Comparison of ENCODE assay signal across 13 mouse cellular contexts in the genomic region with DNA sequence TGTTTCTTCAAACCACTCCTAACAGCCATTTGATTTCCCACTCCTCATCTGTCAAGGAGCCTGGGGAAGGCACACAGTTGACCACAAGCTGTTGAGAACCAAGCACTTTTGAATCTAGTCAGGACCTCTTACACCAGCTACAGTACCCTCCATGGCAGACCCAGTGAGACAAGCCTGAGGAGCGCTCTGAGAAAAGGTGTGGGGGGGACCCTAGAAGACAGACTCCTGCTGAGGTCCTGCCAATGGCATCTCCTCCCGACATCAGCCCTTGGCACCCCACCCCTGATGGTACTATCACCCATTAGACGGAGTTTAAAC. TPM values are rescaled to one million over a fixed set of nuclear protein-coding genes. Genes with fewer than 3 reads are reported as not detected.
DNase-seq lines count a peak whose midpoint lies in the region; ATAC-seq and TF ChIP-seq lines count a peak whose summit lies in the region.
"Had no signal": no experiment of that assay in that cellular context is flagged by ENCODE, and none has a peak within 500 bp of the region (broad histone marks: within the 10 kb centered on the region; RNA-seq: fewer than 3 reads in every experiment).

No protein-coding gene starts in this region.

- H3K4me1 ChIP-seq in embryonic facial prominence, embryonic 12.5 days = peaks cover 13% of the 10 kb centered on the region
- H3K4me1 ChIP-seq in embryonic facial prominence, embryonic 10.5 days = peaks cover 4% of the 10 kb centered on the region
- peaks cover 37% of the 10 kb centered on the region for H3K4me1 ChIP-seq in kidney, adult 2 months (ENCODE audit: control insufficient read depth, insufficient read depth, low read length)
- peaks cover 9% of the 10 kb centered on the region for H3K4me1 ChIP-seq in lung, embryonic 14.5 days (ENCODE audit: insufficient read depth)
- peaks cover 14% of the 10 kb centered on the region for H3K4me1 ChIP-seq in small intestine, adult 2 months (ENCODE audit: control insufficient read depth, insufficient read depth, insufficient read length, low read length)
- H3K4me1 ChIP-seq: midbrain, embryonic 15.5 days; neural tube, embryonic 12.5 days had no signal

- TF ChIP-seq CTCF in kidney, adult 2 months (conservative IDR thresholded peaks at IDR 0.05; ENCODE audit: insufficient read depth, insufficient read length, low read depth, low read length) = no peak
- no peak for TF ChIP-seq CTCF in lung, embryonic 14.5 days (IDR thresholded peaks at IDR 0.05; ENCODE audit: low read depth)
- no peak for TF ChIP-seq CTCF in small intestine, adult 2 months (IDR thresholded peaks at IDR 0.05; ENCODE audit: extremely low read depth, insufficient read length, insufficient replicate concordance, low read depth, low read length)

- no peaks in the 10 kb centered on the region for H3K9me3 ChIP-seq in embryonic facial prominence, embryonic 12.5 days
- no peaks in the 10 kb centered on the region for H3K9me3 ChIP-seq in embryonic facial prominence, embryonic 10.5 days
- no peaks in the 10 kb centered on the region for H3K9me3 ChIP-seq in lung, embryonic 14.5 days (ENCODE audit: low read depth, low read length)
- H3K9me3 ChIP-seq: forebrain, embryonic 15.5 days; hindbrain, embryonic 13.5 days; midbrain, embryonic 15.5 days; neural tube, embryonic 12.5 days had no signal

- no peaks in the 10 kb centered on the region; the same call in 1 of the 2 replicates for H3K36me3 ChIP-seq in embryonic facial prominence, embryonic 12.5 days
- no peaks in the 10 kb centered on the region for H3K36me3 ChIP-seq in embryonic facial prominence, embryonic 10.5 days (replicated peaks)
- peaks cover 4% of the 10 kb centered on the region; the same call in 1 of the 2 replicates for H3K36me3 ChIP-seq in kidney, adult 2 months (ENCODE audit: control insufficient read depth, insufficient read depth, low read length)
- peaks cover 43% of the 10 kb centered on the region for H3K36me3 ChIP-seq in lung, embryonic 14.5 days (ENCODE audit: insufficient read depth)
- H3K36me3 ChIP-seq in small intestine, adult 2 months (ENCODE audit: control insufficient read depth, insufficient read depth, low read length) = peaks cover 58% of the 10 kb centered on the region

- ATAC-seq in embryonic facial prominence, embryonic 12.5 days (ENCODE audit: insufficient number of reproducible peaks, insufficient read depth, low FRiP score, low TSS enrichment) = no peak
- ATAC-seq in lung, embryonic 14.5 days (ENCODE audit: insufficient read depth) = no peak
- ATAC-seq: forebrain, embryonic 15.5 days; midbrain, embryonic 15.5 days had no signal

- H3K4me2 ChIP-seq in embryonic facial prominence, embryonic 12.5 days (replicated peaks) = no peak overlapping the region
- H3K4me2 ChIP-seq in lung, embryonic 14.5 days = no peak overlapping the region
- H3K4me2 ChIP-seq: forebrain, embryonic 15.5 days; hindbrain, embryonic 13.5 days; midbrain, embryonic 15.5 days; neural tube, embryonic 12.5 days had no signal

- 81% methylated on average over 3 of the region's 3 CpGs for WGBS in embryonic facial prominence, embryonic 12.5 days
- 90% methylated on average over 3 of the region's 3 CpGs for WGBS in embryonic facial prominence, embryonic 10.5 days
- 89% methylated on average over 3 of the region's 3 CpGs for WGBS in kidney, adult 2 months
- 98% methylated on average over 3 of the region's 3 CpGs for WGBS in lung, embryonic 14.5 days
- WGBS in small intestine, adult 2 months = 81% methylated on average over 3 of the region's 3 CpGs

- no peak overlapping the region for H3K9ac ChIP-seq in embryonic facial prominence, embryonic 12.5 days
- H3K9ac ChIP-seq in lung, embryonic 14.5 days = no peak overlapping the region
- H3K9ac ChIP-seq: forebrain, embryonic 15.5 days; hindbrain, embryonic 13.5 days; midbrain, embryonic 15.5 days; neural tube, embryonic 12.5 days had no signal

- no peaks in the 10 kb centered on the region for H3K27me3 ChIP-seq in embryonic facial prominence, embryonic 12.5 days
- no peaks in the 10 kb centered on the region for H3K27me3 ChIP-seq in embryonic facial prominence, embryonic 10.5 days (replicated peaks; ENCODE audit: low read depth, poor library complexity, severe bottlenecking)
- no peaks in the 10 kb centered on the region for H3K27me3 ChIP-seq in kidney, adult 2 months (replicated peaks; ENCODE audit: control insufficient read depth, insufficient read depth, low read length)
- no peaks in the 10 kb centered on the region for H3K27me3 ChIP-seq in lung, embryonic 14.5 days (ENCODE audit: insufficient read depth, low read length)
- no peaks in the 10 kb centered on the region for H3K27me3 ChIP-seq in small intestine, adult 2 months (ENCODE audit: control insufficient read depth, insufficient read depth, low read length)
- H3K27me3 ChIP-seq: forebrain, embryonic 15.5 days; hindbrain, embryonic 13.5 days; midbrain, embryonic 15.5 days; neural tube, embryonic 12.5 days had no signal

- no peak for DNase-seq in embryonic facial prominence, embryonic 10.5 days (ENCODE audit: low spot score)
- no peak for DNase-seq in kidney, adult 2 months
- DNase-seq in kidney, postnatal 36 days = no peak
- no peak for DNase-seq in lung, embryonic 14.5 days
- DNase-seq in lung, adult 18-20 months = no peak
- no peak for DNase-seq in ovary, adult 18-20 months (ENCODE audit: low spot score)
- DNase-seq: thymus, postnatal 14 days had no signal

- H3K27ac ChIP-seq in embryonic facial prominence, embryonic 12.5 days = peak overlapping the region; percentile 1; the same call in 1 of the 2 replicates
- no peak overlapping the region for H3K27ac ChIP-seq in embryonic facial prominence, embryonic 10.5 days (replicated peaks)
- peak overlapping the region; percentile 91 for H3K27ac ChIP-seq in kidney, adult 2 months (ENCODE audit: insufficient read depth, low read depth, low read length)
- H3K27ac ChIP-seq in lung, embryonic 14.5 days (ENCODE audit: low read depth) = peak overlapping the region; percentile 43; the same call in 1 of the 2 replicates
- peak overlapping the region; percentile 87 for H3K27ac ChIP-seq in small intestine, adult 2 months (ENCODE audit: insufficient read depth, low read depth, low read length)
- H3K27ac ChIP-seq: forebrain, embryonic 15.5 days; midbrain, embryonic 15.5 days; neural tube, embryonic 12.5 days had no signal

- no peak overlapping the region for H3K4me3 ChIP-seq in embryonic facial prominence, embryonic 12.5 days
- no peak overlapping the region for H3K4me3 ChIP-seq in embryonic facial prominence, embryonic 10.5 days
- no peak overlapping the region for H3K4me3 ChIP-seq in kidney, adult 2 months (ENCODE audit: insufficient read depth, low read depth, low read length)
- H3K4me3 ChIP-seq in lung, embryonic 14.5 days (ENCODE audit: low read depth, low read length) = no peak overlapping the region
- no peak overlapping the region for H3K4me3 ChIP-seq in small intestine, adult 2 months (ENCODE audit: low read depth, low read length)
- H3K4me3 ChIP-seq: forebrain, embryonic 15.5 days; hindbrain, embryonic 13.5 days; midbrain, embryonic 15.5 days; neural tube, embryonic 12.5 days had no signal

- no peak for TF ChIP-seq POLR2A in kidney, adult 2 months (IDR thresholded peaks at IDR 0.05; ENCODE audit: low read depth, low read length)
- TF ChIP-seq POLR2A in small intestine, adult 2 months (IDR thresholded peaks at IDR 0.05; ENCODE audit: low read depth, low read length) = no peak

RNA-seq across cellular contexts. Expression of gene Per2, which starts 22.1 kb away (rescaled TPM):
- 2.5 TPM in 2 replicates for polyA plus RNA-seq in embryonic facial prominence, embryonic 12.5 days (2016; fragmentation: Nextera tagmentation; extraction: Ambion mirVana)
- polyA plus RNA-seq in embryonic facial prominence, embryonic 10.5 days (2016; fragmentation: Nextera tagmentation; extraction: Ambion mirVana) = 1.3 and 2.0 TPM in 2 replicates
- 5.6 and 6.8 TPM in 2 replicates for polyA plus RNA-seq in kidney, adult 2 months (2012; rRNA removed)
- polyA plus RNA-seq in lung, embryonic 14.5 days (2014; fragmentation: Nextera tagmentation; extraction: Ambion mirVana) = 6.6 and 8.3 TPM in 2 replicates
- polyA plus RNA-seq in small intestine, adult 2 months (2012; rRNA removed) = 4.1 and 5.2 TPM in 2 replicates

RNA-seq across cellular contexts. Expression of gene Hes6, which starts 23.2 kb away (rescaled TPM):
- polyA plus RNA-seq in embryonic facial prominence, embryonic 12.5 days (2016; fragmentation: Nextera tagmentation; extraction: Ambion mirVana) = 134 and 139 TPM in 2 replicates
- polyA plus RNA-seq in embryonic facial prominence, embryonic 10.5 days (2016; fragmentation: Nextera tagmentation; extraction: Ambion mirVana) = 136 and 144 TPM in 2 replicates
- polyA plus RNA-seq in kidney, adult 2 months (2012; rRNA removed) = 64.1 and 66.7 TPM in 2 replicates
- 53.7 and 56.4 TPM in 2 replicates for polyA plus RNA-seq in lung, embryonic 14.5 days (2014; fragmentation: Nextera tagmentation; extraction: Ambion mirVana)
- polyA plus RNA-seq in small intestine, adult 2 months (2012; rRNA removed) = 78.8 and 113 TPM in 2 replicates

RNA-seq across cellular contexts. Expression of gene Ilkap, which starts 38.4 kb away (rescaled TPM):
- 171 and 174 TPM in 2 replicates for polyA plus RNA-seq in embryonic facial prominence, embryonic 12.5 days (2016; fragmentation: Nextera tagmentation; extraction: Ambion mirVana)
- polyA plus RNA-seq in embryonic facial prominence, embryonic 10.5 days (2016; fragmentation: Nextera tagmentation; extraction: Ambion mirVana) = 175 and 177 TPM in 2 replicates
- polyA plus RNA-seq in kidney, adult 2 months (2012; rRNA removed) = 42.6 and 47.9 TPM in 2 replicates
- polyA plus RNA-seq in lung, embryonic 14.5 days (2014; fragmentation: Nextera tagmentation; extraction: Ambion mirVana) = 140 and 144 TPM in 2 replicates
- 17.9 and 34.6 TPM in 2 replicates for polyA plus RNA-seq in small intestine, adult 2 months (2012; rRNA removed)

RNA-seq across cellular contexts. Expression of gene Traf3ip1, which starts 57.4 kb away (rescaled TPM):
- polyA plus RNA-seq in embryonic facial prominence, embryonic 12.5 days (2016; fragmentation: Nextera tagmentation; extraction: Ambion mirVana) = 12.4 and 14.1 TPM in 2 replicates
- polyA plus RNA-seq in embryonic facial prominence, embryonic 10.5 days (2016; fragmentation: Nextera tagmentation; extraction: Ambion mirVana) = 12.4 and 14.1 TPM in 2 replicates
- 9.8 and 11.2 TPM in 2 replicates for polyA plus RNA-seq in kidney, adult 2 months (2012; rRNA removed)
- 6.9 and 8.0 TPM in 2 replicates for polyA plus RNA-seq in lung, embryonic 14.5 days (2014; fragmentation: Nextera tagmentation; extraction: Ambion mirVana)
- polyA plus RNA-seq in small intestine, adult 2 months (2012; rRNA removed) = 2.0 and 3.7 TPM in 2 replicates
